Mouse (Mus musculus) 416B (cell line): ENCODE data around the gene B3galt5.
"Not testable (repeated sequence)": the region's sequence is repeated elsewhere in the genome, so short reads cannot be mapped to it uniquely, and the experiment has no call there.

Experiments used
- DNase-seq: peaks from one replicate; pipeline ENCODE4 v3.0.0; 2011; ENCODE audit warnings: low read depth

The B3galt5 gene

GRCm38 (mm10) chr16:96271736-96272135, 36.1 kb downstream of the B3galt5 start:
- peak; percentile 9 for DNase-seq

GRCm38 (mm10) chr16:96272929-96273619, 37.5 kb downstream of the B3galt5 start:
- peak; percentile 89 for DNase-seq

- no peak for DNase-seq
These were observed 41.0 kb downstream of the B3galt5 start for GRCm38 (mm10) chr16:96276596-96276995.

DNA sequence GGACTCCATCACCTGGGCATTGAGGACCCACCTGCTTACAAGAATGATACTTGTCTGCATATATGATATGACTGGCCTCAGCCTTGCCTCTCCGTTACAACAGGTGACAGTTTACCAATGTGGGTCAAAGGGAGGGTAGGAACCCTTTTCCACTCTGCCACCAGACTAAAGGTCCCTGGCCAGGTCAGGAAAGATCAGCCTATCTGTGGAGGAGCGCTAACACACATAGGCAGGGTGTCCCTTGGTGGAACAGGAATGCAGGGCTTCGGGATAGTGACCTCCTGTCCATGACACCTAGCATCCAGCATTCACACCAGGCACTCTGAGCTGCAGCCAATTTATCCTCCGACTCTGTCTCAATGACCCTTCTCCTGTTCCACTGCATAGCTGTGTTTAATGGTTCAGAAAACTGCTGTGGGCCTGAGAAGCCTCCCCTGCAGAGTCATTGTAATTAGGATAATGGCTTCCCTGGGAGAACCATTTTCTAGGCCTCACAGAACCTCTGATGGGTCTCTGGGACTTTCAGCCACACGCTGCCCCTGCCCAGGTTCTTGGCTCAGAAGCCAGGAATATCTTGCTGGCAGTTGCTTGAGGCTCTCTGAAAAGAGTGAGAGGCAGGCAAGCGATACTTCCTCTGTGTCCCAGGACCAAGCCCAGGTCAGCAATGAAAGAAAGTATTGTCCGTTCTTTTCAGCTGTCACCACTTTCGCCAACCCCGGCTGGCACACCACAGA, 43.1 kb downstream of the B3galt5 start:
- DNase-seq = no peak

- no peak for DNase-seq
These were observed 45.4 kb downstream of the B3galt5 start for GRCm38 (mm10) chr16:96280719-96281605.

- no peak for DNase-seq
These were observed 47.0 kb downstream of the B3galt5 start for GRCm38 (mm10) chr16:96282566-96282965.

- DNase-seq = no peak
These were observed 56.3 kb downstream of the B3galt5 start for GRCm38 (mm10) chr16:96291885-96292284.

GRCm38 (mm10) chr16:96292530-96293173, 57.1 kb downstream of the B3galt5 start:
- DNase-seq = no peak

GRCm38 (mm10) chr16:96298075-96298474, 62.5 kb downstream of the B3galt5 start:
- DNase-seq = no peak

GRCm38 (mm10) chr16:96298574-96298973, 63.0 kb downstream of the B3galt5 start:
- peak; percentile 26 for DNase-seq

GRCm38 (mm10) chr16:96303356-96303755, 67.8 kb downstream of the B3galt5 start:
- DNase-seq = no peak

DNA sequence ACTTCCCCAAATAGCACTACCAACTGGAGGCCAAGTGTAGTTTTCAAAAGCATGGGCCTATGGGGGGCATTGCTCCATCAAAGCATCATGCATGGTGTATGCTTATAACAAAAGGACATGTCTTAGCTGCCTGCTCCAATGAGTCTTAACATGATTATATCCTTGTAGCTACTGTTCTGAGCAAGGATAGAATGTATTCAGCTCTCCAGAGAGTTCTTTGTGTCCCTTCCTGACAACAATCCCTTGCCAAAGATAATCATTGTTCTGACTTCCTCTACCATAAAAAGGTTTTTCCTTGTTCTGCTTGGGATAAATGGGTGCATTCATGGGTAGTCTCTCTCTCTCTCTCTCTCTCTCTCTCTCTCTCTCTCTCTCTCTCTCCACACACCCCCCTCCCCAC, 68.8 kb downstream of the B3galt5 start:
- no peak for DNase-seq

DNA sequence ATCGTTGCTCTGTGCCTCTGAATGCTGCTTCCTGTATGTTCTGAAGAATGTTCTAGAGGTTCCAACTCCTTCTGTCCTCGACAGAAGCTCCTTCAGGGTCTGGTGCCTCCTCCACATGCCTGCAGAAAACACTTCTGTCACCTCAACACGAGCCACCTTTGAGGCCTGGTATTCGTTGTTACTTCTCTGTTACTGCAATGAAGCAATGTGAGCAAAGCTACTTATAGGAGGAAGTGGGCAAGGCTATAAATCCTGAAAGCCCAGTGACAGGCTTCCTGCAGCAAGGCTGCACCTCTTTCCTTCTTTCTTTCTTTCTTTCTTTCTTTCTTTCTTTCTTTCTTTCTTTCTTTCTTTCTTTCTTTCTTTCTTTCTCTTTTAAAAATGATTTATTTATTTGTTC, 71.3 kb downstream of the B3galt5 start:
- no peak for DNase-seq

DNA sequence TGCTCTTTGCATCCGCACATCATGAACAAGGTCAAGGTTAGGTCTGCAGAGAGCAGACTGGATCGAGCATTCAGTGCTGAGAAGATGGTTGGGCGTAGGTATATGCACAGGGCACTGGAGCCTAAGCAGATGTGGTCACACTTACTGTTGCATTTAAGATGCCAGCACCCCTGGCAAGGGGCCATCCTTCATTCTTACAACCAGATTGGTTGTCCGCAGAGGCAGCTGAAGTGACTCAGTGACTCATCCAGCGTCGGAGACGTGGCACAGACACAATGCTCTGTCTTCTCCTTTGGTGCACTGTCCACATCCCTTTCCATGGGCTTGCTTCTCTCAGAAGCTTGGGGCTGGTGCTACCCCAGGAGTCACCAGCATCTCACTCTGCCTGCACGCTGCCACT, 82.2 kb downstream of the B3galt5 start:
- no peak for DNase-seq

DNA sequence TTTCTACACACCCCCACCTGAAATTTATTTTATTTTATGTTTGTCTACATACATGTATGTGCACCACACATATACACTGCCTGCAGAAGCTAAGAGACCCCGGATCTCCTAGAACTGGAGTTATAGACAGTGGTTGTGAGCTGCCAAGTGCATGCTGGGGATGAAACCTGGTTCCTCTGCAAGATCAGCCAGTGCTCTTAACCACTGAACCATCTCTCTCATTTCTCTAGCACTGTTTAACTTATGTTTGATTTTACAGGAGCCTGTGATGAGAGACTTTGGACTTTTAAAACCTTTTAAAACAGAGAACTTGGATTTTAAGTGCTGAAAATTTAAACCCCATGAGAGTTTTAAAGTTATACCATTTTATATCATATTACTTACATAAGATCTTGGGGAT, 87.1 kb downstream of the B3galt5 start:
- no peak for DNase-seq

DNA sequence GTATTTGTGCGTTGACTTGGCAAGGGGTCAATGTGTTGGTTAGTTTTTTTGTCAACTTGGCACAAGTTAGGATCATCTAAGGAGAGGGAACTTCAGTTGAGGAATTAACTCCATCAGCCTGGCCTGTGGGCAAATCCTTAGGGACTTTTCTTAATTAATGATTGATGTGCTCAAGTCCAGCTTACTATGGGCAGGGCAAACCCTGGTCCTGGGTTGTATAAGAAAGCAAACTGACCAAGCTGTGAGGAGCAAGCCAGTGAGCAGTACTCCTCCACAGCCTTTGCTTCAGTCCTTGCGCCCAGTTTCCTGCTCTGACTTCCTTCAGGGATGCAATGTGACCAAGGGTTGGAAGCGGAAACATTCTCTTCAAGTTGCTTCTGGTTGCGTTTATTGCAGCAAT, 87.6 kb downstream of the B3galt5 start:
- no peak for DNase-seq

DNA sequence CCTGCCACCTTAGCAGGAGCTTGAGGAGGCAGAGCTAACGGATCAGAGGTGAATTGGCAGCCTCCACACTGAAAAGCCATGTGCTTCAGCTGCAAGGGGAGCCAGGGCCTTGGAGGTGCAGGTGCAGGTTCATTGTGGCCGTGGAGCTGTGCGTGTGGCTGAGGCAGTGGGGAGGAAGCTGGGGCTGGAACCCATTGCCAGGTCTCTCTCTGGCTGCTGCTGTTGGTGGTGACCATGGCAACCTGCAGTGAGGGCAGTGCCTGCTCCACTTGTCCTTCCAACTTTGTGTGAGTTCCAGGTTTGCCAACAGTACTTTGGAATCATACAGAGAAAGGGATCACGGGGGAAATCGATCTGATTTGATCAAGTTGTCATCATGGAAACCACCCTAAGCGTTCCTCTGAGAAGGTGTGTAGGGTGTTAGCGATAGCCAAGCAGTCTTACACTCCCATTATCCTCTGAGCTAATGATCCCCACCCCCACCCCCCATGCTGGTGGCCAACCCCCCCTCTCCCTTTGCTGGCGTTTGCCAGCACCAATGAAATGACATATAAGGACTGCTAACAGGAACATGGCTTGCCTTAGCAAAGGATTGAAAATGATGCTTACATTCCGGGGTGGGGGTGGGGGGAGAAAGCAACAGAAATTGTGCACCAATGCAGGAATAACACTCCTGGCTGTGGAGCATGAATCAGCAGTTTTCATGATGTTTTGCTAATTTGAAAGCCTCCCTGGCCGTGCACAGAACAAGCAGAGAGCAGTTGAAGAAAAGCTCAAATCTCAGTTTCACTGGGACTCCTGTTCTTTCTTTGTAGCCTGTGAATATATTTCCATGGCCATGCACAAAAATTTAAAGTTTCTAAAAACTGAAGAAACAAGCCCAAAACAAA, 90.8 kb downstream of the B3galt5 start:
- DNase-seq = no peak

DNA sequence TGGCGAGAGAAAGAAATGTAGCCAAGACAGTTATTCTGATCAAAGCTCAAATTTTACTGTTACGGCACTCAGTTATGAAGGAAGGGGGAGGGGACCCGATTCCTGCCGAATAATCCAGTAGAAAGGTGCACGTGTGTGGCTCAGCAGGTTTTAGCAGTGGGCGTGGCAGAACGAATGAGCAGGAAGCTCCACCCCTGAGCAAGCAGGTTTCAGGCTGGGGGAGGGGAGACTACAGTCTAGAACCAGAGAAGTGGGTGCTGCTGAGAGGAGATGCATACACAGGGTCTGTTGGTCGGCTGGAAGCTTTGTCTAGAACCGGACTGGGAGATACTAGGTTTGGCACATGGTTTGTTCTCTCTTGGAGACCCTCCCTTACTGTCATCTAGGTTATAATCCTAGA, 91.7 kb downstream of the B3galt5 start:
- not testable (repeated sequence) for DNase-seq

GRCm38 (mm10) chr16:96339570-96339969, 104.0 kb downstream of the B3galt5 start:
- no peak for DNase-seq

- peak; percentile 48 for DNase-seq
These were observed 105.7 kb downstream of the B3galt5 start for GRCm38 (mm10) chr16:96341269-96341668.

GRCm38 (mm10) chr16:96341945-96342344, 106.3 kb downstream of the B3galt5 start:
- no peak for DNase-seq
